Mouse (Mus musculus): ENCODE measurements around the gene Ctdspl2. TPM values are rescaled to one million over a fixed set of nuclear protein-coding genes. Genes with fewer than 3 reads are reported as not detected.

Ctdspl2 gene
- total RNA-seq (2023) = 10 to 100 TPM; 27.4 to 28.5 TPM

GRCm38 (mm10) chr2:121955765-121956223 lies at the start of gene Ctdspl2, which contains the start of gene Mageb3:
TSS of gene Ctdspl2 (plus strand) at chr2:121956001.
TSS of gene Mageb3 (minus strand) at chr2:121956092.

GRCm38 (mm10) chr2:122027862-122028755 lies 72.3 kb downstream of the Ctdspl2 start, which contains the start of gene Eif3j1:
TSS of gene Eif3j1 (plus strand) at chr2:122028546.

Other genes with a start within 250 kb of the Ctdspl2 start
- not detected for gene Frmd5, start 148.9 kb upstream of the Ctdspl2 start, total RNA-seq (2023)
- gene Casc4, start 89.0 kb upstream of the Ctdspl2 start, total RNA-seq (2023) = under 1 TPM; 0.55 to 0.88 TPM
- gene Mageb3, start 91 bp downstream of the Ctdspl2 start, total RNA-seq (2023) = under 1 TPM in 1 of 2 experiments, not detected in 1; 0.20 TPM
- 10 to 100 TPM; 18.4 to 20.3 TPM for gene Eif3j1, start 72.5 kb downstream of the Ctdspl2 start, total RNA-seq (2023)
- 10 to 100 TPM; 22.7 to 24.5 TPM for gene Spg11, start 162.4 kb downstream of the Ctdspl2 start, total RNA-seq (2023)
- gene B2m, start 191.7 kb downstream of the Ctdspl2 start, total RNA-seq (2023) = 1,000 to 10,000 TPM; 1,165 to 1,269 TPM
- gene Trim69, start 204.7 kb downstream of the Ctdspl2 start, total RNA-seq (2023) = under 1 TPM in 1 of 2 experiments, not detected in 1; 0.26 TPM
- not detected for gene Patl2, start 230.2 kb downstream of the Ctdspl2 start, total RNA-seq (2023)
- gene Terb2, start 230.3 kb downstream of the Ctdspl2 start, total RNA-seq (2023) = not detected